Mouse (Mus musculus) forebrain, embryonic 15.5 days (tissue): Measurements from ENCODE around the gene Tmem106b. TPM values are rescaled to one million over a fixed set of nuclear protein-coding genes. Genes with fewer than 3 reads are reported as not detected.

ENCODE experiments used
- ATAC-seq: fragments of 200-750 bp; cut with Nextera tagmentation; replicated peaks from 2 replicates; pipeline ENCODE4 v1.8.0; 2017; ENCODE audit warnings: mild to moderate bottlenecking, moderate TSS enrichment, moderate library complexity
- H3K27ac ChIP-seq: fragments of 300-500 bp; sonication (generic); replicated peaks from 2 replicates; pipeline ENCODE4 v1.5.1; 2015; ENCODE audit warnings: mild to moderate bottlenecking, inconsistent platforms
- H3K27me3 ChIP-seq: fragments of 300-500 bp; sonication (generic); 2 replicates; pipeline ENCODE4 v1.6.1; 2015; ENCODE audit warnings: inconsistent platforms
- H3K36me3 ChIP-seq: fragments of 300-500 bp; sonication (generic); 2 replicates; pipeline ENCODE4 v1.6.1; 2015; ENCODE audit warnings: mild to moderate bottlenecking, inconsistent platforms
- H3K4me1 ChIP-seq: fragments of 300-500 bp; sonication (generic); 2 replicates; pipeline ENCODE4 v1.6.1; 2015; ENCODE audit warnings: inconsistent platforms
- H3K4me2 ChIP-seq: fragments of 300-500 bp; sonication (generic); replicated peaks from 2 replicates; pipeline ENCODE4 v1.6.1; 2015; ENCODE audit warnings: mild to moderate bottlenecking, inconsistent platforms
- H3K4me3 ChIP-seq: fragments of 300-500 bp; sonication (generic); 2 replicates; pipeline ENCODE4 v1.5.1; 2015; ENCODE audit warnings: mild to moderate bottlenecking, inconsistent platforms
- H3K9ac ChIP-seq: fragments of 300-500 bp; sonication (generic); replicated peaks from 2 replicates; pipeline ENCODE4 v1.6.1; 2015; ENCODE audit warnings: mild to moderate bottlenecking, inconsistent platforms
- H3K9me3 ChIP-seq: fragments of 300-500 bp; sonication (generic); 2 replicates; pipeline ENCODE4 v1.6.1; 2016; ENCODE audit warnings: inconsistent platforms
- WGBS: fragments of 180-500 bp; shearing (Covaris S2); methylation state at CpG from one replicate; pipeline ENCODE4 v1.1.7; 2015; ENCODE audit warnings: mixed read lengths; 5-methylcytosine and 5-hydroxymethylcytosine counted together
- polyA plus RNA-seq: library from polyadenylated mRNA; unstranded; fragments of >200 nt; fragmentation: Nextera tagmentation; extraction: Ambion mirVana; gene quantifications from 2 replicates; pipeline ENCODE4 v1.2.1, GENCODE M21; 2015

Gene Tmem106b
- polyA plus RNA-seq: 28.0 and 30.0 TPM in 2 replicates

DNA sequence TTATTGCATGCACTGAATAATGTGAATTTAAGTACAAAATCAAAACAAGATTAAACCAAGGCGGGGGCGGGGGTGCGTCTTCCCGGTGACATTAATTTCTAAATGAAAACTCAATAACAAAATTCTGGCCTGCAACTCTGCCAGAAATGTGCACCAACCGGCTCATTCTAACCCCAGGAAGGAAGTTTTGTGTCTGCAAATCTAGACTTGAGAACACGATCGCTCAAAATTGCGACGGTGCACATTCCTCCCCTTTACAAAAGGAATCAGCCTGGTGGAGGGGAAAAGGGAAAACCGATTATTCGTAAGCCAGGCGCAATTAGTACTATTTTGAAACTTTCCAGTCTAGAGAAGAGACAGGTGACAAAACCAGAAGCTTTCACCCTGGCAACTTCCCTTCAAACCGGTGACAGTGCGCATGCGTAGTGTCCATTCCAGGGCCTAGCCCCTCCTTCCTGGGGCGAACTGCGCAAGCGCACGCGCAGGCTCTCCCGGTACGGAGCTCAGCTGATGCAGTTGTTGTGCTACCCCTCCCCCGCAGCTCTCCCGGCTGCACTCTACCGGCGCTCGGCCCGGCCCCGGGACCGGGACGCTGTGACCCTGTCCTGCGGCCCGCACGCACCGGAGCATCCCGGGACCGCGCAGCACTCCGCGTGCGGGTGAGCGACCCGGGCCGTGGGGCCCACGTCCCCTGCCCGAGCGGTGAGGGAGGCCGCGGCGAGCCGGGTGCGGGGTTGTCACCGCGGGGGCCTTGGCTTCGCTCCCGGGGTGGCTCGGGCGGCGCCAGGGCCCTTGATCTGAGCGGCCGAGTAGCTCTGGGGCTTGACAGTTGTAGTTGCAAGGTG lies at the start of gene Tmem106b:
TSS of gene Tmem106b (plus strand) at position 458 of the 845 bp plus-strand sequence.
- Histone ChIP-seq H3K9ac (peak within 1 kb of the TSS; percentile 94), H3K4me3 (peak within 1 kb of the TSS; percentile 89), H3K4me1 (peaks cover 13% of the 10 kb centered on the region), H3K4me2 (peak within 1 kb of the TSS; percentile 66), H3K27ac (peak within 1 kb of the TSS; percentile 80), H3K27me3 (no peaks in the 10 kb centered on the region), H3K36me3 (peaks cover 15% of the 10 kb centered on the region), H3K9me3 (no peaks in the 10 kb centered on the region)
- peak; percentile 100 for ATAC-seq
- 3% methylated on average over 61 of the region's 61 CpGs for WGBS

DNA sequence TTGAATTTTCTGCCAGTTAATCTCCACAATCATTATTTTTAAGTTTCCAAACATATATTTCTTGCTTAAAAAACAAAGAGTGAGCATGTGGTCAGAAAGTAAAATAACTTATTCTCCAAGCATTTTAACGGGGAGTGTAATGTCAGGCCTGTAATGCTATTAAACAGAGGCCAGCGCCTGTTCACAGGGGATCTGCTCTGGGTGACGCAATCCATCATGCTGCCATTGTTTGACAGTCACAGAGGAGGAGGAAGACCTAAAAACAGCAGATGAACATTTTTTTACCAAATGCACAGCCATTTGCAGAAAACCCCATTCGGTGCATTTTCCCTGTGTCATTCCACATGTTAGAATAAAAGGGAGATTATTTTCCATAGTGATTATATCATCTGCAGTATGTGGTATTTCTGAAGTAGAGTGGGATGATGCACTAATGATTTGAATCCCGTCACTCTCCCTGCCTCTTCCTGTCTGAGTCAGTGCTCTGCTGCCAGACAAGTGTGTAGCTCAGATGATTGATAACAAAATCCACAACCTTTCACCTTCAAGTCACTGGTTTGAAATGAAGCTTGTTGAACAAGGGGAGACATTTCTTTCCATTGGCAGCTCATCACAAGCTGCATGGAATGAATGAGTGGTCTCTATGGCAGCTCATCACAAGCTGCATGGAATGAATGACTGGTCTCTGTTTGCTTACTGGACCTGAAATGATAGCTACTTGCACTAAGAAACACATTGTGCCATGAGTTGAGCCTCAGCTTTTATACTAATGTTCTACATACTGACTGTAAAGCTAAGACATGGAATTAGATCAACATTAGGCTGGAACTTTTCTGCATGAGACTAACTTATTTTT lies 48.1 kb upstream of the Tmem106b start:
- Histone ChIP-seq H3K9me3 (no peaks in the 10 kb centered on the region), H3K36me3 (no peaks in the 10 kb centered on the region), H3K4me1 (no peaks in the 10 kb centered on the region), H3K9ac (no peak overlapping the region), H3K27ac (no peak overlapping the region), H3K4me3 (no peak overlapping the region), H3K4me2 (no peak overlapping the region), H3K27me3 (no peaks in the 10 kb centered on the region)
- no peak for ATAC-seq
- 41% methylated on average over 5 of the region's 5 CpGs for WGBS

DNA sequence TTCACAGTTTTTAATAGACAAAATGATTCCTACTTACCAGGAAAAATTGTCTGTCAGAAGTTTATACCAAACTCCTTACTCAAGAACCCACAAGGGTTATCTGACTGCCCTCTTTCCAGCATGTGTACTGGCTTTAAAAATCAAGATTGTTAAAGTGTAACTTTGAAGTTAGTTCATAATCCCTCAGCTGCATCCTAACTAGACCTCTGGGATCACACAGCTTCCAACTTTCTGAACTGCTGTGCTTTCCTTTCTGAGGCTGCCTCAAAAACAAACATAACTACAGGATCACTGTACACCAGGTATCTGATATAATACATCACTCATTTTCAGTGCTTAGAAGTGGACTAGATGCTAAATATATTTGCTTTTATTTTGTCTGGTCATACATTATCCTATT lies 39.0 kb upstream of the Tmem106b start:
- Histone ChIP-seq H3K4me1 (no peaks in the 10 kb centered on the region), H3K9ac (no peak overlapping the region), H3K27me3 (no peaks in the 10 kb centered on the region), H3K27ac (no peak overlapping the region), H3K4me3 (no peak overlapping the region), H3K4me2 (no peak overlapping the region), H3K9me3 (no peaks in the 10 kb centered on the region), H3K36me3 (no peaks in the 10 kb centered on the region)
- ATAC-seq: no peak

DNA sequence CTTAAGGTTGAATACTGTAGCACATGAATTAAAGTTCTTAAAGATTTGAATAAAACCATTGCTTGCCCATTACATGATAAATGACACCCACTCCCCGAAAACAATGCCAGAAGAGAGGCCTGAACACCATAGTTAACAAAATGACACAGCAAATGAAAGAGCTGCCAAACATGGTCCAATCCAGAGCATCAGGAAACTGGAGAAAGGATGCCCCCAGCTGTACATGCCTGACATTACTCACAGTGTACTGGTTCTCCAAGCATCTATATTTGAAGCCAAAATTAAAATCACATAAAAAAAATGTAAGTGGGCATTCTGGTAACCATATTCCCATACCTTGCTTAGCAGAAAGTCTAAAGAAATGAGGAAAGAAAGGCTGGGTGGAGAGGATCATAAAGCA lies 38.6 kb upstream of the Tmem106b start:
- Histone ChIP-seq H3K9me3 (no peaks in the 10 kb centered on the region), H3K4me1 (no peaks in the 10 kb centered on the region), H3K9ac (no peak overlapping the region), H3K4me2 (no peak overlapping the region), H3K4me3 (no peak overlapping the region), H3K36me3 (no peaks in the 10 kb centered on the region), H3K27ac (no peak overlapping the region), H3K27me3 (no peaks in the 10 kb centered on the region)
- ATAC-seq: peak; percentile 57
- 63% methylated on average over 1 of the region's 1 CpGs for WGBS

DNA sequence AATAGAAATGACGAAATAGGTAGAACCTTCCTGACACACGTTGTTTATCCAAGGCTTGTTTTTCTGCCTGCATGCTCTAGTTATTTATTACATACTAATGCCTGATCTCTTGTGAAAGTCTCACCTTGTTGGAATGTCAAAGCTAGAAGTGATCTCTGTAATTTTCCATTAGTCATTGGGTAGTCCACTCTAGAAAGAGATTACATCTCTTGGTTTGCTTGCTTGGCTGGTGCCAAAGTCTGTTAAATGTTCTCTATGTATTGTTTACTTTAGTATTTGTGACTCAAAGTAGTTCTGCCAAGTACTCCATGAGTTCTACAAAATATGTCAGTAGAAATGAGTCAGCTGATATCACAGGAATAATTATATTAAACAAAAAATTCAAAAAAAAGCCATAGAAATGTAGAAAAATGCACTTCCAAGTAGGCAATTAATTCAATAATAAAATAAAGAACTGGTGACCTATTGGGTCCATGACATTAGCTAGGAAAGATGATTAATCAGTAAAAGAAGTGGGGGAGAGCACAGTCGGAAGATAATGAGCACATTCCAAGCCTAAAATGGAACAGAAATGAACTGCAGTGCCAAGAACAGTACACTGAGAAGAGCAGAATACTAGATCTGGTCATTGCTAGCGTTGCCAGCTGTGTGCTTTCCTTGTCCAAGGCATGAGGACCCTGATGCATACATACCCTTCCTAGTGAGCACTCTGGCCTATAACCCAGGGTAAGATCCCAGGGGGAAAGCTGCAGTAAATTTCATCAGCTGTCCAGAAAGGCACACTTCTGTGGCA lies 17.0 kb upstream of the Tmem106b start:
- no peaks in the 10 kb centered on the region for H3K9me3 ChIP-seq
- H3K36me3 ChIP-seq: no peaks in the 10 kb centered on the region
- no peak overlapping the region for H3K4me3 ChIP-seq
- ATAC-seq: no peak
- no peak overlapping the region for H3K9ac ChIP-seq
- H3K27ac ChIP-seq: no peak overlapping the region
- 85% methylated on average over 4 of the region's 4 CpGs for WGBS
- H3K4me1 ChIP-seq: no peaks in the 10 kb centered on the region
- no peak overlapping the region for H3K4me2 ChIP-seq
- H3K27me3 ChIP-seq: no peaks in the 10 kb centered on the region

DNA sequence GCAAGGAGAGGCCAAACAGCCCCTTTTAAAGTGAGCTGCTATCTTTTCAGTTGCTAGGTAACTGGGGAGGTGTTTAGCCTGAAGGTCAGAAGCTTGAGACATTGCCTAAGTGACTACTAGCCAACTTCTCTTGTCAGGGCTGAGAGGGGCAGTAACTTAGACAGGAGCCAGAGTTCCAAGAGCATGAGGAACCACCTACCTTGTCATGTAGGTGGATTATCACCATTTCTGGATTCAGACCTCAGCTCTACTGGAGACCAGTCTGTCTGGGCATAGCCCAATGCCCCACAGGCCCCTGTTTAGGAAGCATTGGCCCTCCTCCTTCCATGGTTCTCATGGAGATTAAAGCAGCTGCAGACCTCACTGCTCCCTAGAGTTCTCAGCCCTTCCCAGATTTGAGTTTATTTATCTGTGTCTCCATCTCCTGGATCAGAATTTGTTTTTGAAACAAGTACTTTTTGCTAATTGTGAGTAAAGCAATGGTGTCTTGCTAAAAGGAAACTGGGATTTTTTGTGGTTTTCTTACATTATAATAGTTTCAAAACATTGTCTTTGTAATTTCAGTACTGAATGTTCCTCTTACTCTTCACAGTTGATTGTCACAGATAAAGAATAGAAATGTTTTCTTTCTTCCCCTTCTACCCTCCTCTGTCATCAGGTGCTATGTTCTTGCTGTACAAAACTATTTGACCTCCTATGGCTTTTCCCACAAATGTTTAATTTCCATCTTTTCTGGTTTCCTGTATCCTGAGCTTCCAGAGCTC lies 8.1 kb upstream of the Tmem106b start:
- Histone ChIP-seq H3K9ac (no peak overlapping the region), H3K36me3 (no peaks in the 10 kb centered on the region), H3K9me3 (no peaks in the 10 kb centered on the region), H3K27me3 (no peaks in the 10 kb centered on the region), H3K4me1 (no peaks in the 10 kb centered on the region), H3K4me2 (no peak overlapping the region), H3K27ac (no peak overlapping the region), H3K4me3 (no peak overlapping the region)
- ATAC-seq: no peak

DNA sequence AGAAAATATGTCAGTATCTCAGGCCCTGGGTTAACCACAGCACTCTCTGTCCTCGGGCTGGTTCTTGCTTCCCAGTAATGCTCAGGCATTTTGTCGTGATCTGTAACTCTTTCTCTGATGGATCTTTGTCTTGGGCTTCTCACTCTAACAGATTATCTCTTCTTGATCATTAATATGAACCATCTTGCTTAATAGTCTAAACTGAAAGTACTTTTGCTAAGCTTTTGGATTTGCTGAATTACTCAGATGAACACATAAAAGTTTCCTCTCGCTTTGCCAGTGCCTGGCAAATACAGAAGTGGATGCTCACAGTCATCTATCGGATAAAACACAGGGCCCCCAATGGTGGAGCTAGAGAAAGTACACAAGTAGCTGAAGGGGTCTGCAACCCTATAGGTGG lies 7.5 kb upstream of the Tmem106b start:
- no peak overlapping the region for H3K9ac ChIP-seq
- no peak overlapping the region for H3K4me2 ChIP-seq
- no peaks in the 10 kb centered on the region for H3K36me3 ChIP-seq
- ATAC-seq: no peak
- no peak overlapping the region for H3K27ac ChIP-seq
- no peak overlapping the region for H3K4me3 ChIP-seq
- no peaks in the 10 kb centered on the region for H3K4me1 ChIP-seq
- 89% methylated on average over 4 of the region's 4 CpGs for WGBS
- no peaks in the 10 kb centered on the region for H3K9me3 ChIP-seq
- no peaks in the 10 kb centered on the region for H3K27me3 ChIP-seq

DNA sequence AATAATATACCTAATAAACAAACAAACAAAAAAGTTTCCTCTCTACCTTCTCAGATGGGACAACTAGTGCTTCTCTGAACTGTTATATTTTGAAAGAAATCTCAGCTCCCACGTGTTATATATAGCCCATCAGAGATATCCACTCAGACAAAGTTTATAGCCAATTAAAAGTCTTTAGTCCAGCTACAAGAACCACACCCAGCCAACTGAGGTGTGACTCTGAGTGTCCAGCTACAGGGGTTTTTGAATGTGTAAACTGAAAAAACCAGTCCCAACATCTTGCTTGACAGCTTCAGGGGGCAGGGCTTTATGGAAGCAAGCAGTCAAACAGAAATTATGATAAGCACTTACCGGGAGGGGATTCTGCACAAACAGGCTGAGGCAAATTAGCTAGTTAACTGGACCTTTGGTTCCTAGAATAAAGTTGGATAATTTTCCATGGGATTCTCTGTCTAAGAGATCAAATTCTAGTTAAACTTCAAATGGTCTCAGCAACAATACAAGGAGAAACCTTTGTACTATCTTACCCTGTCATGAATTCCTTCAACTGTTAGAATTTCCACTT lies 6.8 kb upstream of the Tmem106b start:
- no peak overlapping the region for H3K4me3 ChIP-seq
- no peaks in the 10 kb centered on the region for H3K36me3 ChIP-seq
- H3K4me2 ChIP-seq: no peak overlapping the region
- H3K9me3 ChIP-seq: no peaks in the 10 kb centered on the region
- no peak overlapping the region for H3K9ac ChIP-seq
- ATAC-seq: no peak
- no peak overlapping the region for H3K27ac ChIP-seq
- H3K4me1 ChIP-seq: no peaks in the 10 kb centered on the region
- no peaks in the 10 kb centered on the region for H3K27me3 ChIP-seq
- 86% methylated on average over 2 of the region's 2 CpGs for WGBS

DNA sequence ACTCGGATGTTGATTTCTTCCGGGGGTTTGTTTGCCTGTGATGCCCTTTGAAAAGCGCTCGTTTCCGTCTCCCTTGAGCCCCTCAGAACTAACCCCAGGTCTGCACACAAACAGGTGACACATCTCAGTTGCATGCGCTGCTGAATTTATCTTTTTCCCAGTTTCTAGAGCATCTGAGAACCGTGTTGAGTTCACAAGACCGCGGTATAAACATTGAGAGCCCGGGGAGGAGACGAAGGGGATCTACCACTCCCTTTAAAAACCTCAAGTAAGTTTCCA lies 527 bp downstream of the Tmem106b start:
- Histone ChIP-seq H3K27me3 (no peaks in the 10 kb centered on the region), H3K27ac (peak overlapping the region; percentile 80), H3K4me3 (peak overlapping the region; percentile 89), H3K9ac (peak overlapping the region; percentile 94), H3K4me2 (peak overlapping the region; percentile 66), H3K36me3 (peaks cover 16% of the 10 kb centered on the region), H3K9me3 (no peaks in the 10 kb centered on the region), H3K4me1 (peaks cover 13% of the 10 kb centered on the region)
- WGBS: under 1% methylated on average over 11 of the region's 11 CpGs
- ATAC-seq: no peak

DNA sequence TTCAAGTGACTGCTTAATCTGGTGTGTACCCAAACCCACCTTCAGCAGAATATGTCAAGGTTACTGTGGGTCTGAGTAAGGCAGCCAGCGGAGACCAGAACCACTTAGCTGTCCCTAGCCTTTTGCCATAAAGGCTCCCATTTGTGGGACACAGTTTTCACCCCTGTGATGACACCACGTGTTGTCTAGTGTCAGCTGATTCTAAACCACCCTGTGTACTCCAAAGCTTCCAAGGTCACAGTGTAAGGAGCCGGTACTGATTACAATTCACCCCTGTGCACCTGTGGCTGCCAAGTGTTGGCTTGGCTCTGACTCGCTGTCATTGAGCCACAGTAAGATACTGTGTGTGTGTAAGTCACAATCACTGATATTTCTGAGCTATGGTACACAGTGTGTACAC lies 926 bp downstream of the Tmem106b start:
- Histone ChIP-seq H3K27me3 (no peaks in the 10 kb centered on the region), H3K9ac (peak overlapping the region; percentile 94), H3K36me3 (peaks cover 20% of the 10 kb centered on the region), H3K9me3 (no peaks in the 10 kb centered on the region), H3K4me2 (peak overlapping the region; percentile 66), H3K27ac (no peak overlapping the region), H3K4me1 (peaks cover 13% of the 10 kb centered on the region), H3K4me3 (peak overlapping the region; percentile 89)
- peak; percentile 27 for ATAC-seq
- 48% methylated on average over 4 of the region's 4 CpGs for WGBS

DNA sequence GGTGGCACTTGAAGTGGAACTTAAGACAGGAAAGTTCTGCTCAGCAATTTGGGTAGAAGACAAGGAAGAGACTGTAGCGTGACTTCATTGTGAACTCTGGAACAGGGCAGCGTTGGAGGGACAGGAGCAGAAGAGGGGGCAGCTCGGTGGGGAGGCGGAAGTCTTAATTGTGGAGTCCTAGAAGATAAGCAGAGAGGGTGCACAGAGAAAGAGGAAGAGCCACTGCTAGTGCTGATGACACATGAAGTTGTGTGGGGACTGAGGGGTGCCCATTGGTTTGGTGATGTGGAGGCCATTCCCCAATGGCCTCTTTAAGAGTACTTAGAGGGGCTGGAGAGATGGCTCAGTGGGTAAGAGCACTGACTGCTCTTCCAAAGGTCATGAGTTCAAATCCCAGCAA lies 3.5 kb downstream of the Tmem106b start:
- Histone ChIP-seq H3K4me3 (no peak overlapping the region), H3K27me3 (no peaks in the 10 kb centered on the region), H3K9ac (no peak overlapping the region), H3K36me3 (peaks cover 38% of the 10 kb centered on the region), H3K27ac (no peak overlapping the region), H3K4me1 (peaks cover 13% of the 10 kb centered on the region), H3K4me2 (no peak overlapping the region), H3K9me3 (no peaks in the 10 kb centered on the region)
- WGBS: 92% methylated on average over 4 of the region's 4 CpGs
- no peak for ATAC-seq
